Mouse (Mus musculus): Measurements from ENCODE around the gene Exosc2.

Gene Exosc2

DNA sequence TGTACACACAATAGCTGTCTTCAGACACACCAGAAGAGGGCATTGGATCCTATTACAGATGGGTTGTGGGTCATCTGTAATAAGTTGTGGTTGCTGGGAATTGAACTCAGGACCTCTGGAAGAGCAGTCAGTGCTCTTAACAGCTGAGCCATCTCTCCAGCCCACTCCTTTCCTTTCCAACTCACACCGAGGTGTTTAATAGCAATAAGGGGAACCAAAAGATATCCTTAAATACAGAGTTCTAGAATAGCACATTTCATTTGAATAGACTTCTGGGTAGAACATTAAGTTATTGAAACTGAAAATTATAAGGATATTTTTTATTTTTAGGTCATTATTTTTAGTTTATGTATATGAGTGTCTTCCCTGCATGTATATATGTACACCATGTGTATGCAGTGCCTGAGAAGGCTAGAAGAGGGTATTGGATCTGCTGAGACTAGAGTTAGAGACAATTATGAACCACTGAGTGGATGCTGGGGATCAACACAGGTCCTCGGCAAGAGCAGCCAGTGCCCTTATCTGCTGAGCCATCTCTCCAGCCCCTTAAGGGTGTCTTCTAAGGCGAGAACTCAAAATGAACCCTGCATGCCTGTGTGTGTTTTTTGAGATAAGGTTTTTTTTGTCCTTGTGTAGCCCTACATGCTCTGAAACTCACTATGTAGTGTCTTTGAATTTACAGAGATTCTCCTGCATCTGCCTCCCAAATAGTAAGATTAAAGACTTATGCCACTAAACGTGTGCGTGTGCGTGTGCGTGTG is 54.4 kb downstream of the Exosc2 start:
- DNase-seq (ENCODE audit: low read depth, low spot score): no peak

DNA sequence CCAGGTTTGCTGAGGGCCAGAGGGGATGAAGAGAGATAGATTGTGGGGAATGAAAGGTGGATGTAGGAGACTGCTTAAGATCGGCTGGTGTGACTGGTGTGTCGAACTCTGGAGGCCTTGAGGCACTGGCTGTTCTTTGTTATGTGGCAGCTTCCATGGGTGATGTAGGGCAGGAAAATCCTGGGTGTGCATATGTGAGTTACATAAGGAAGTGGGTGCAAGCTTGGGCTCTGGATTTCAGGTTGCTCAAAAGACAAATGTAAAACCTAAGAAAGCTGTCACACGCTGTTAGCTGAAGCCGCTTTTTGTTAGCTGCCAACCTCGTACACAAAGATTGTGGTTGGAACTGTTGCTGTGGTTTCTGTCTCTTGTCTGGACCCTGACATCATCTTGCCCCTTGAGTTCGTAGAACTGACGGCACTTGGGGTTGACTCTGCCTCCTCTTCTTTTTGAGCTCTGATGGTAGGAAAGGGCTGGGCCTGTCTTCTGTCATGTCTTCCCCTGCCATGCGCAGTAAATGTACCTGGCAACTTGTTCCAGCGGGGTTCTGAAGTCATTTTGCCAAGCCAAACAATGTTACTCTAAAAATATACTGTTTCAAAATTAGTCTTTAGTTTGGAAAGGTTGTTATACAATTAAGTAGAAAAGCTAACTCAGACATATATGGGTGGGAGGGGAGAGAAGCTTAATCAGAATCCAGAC is 57.2 kb downstream of the Exosc2 start:
- DNase-seq (ENCODE audit: low read depth, low spot score): peak; percentile 62

DNA sequence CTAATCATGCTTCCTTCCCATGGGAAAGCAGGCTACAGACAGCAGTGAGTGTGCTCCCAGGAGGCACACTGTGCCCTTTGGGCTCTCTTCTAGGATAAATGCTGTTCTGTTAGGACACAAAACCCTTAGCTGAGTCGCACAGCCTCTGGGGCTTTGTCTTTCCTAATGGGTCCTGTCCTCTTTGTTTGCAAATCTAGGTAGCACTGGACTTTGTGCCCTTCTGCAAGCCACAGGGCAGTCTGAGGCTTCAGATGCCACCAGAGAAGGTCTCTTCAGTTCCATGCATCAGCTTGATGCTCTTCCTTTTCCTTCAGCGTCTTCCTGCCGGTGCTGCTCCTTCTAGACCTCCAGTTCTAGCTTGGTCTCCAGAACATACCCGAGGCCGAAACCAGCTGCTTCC is 60.1 kb downstream of the Exosc2 start:
- DNase-seq (ENCODE audit: low read depth, low spot score): no peak

Measured in telencephalon, adult 2 months (tissue).